Mouse (Mus musculus) midbrain, embryonic 13.5 days (tissue): Measurements from ENCODE around the gene Lypd3. TPM values are rescaled to one million over a fixed set of nuclear protein-coding genes. Genes with fewer than 3 reads are reported as not detected.
"Not testable (repeated sequence)": the region's sequence is repeated elsewhere in the genome, so short reads cannot be mapped to it uniquely, and the experiment has no call there.

ENCODE experiments used
- ATAC-seq: fragments of 200-750 bp; cut with Nextera tagmentation; 2 replicates; pipeline ENCODE4 v1.8.0; 2017; ENCODE audit warnings: mild to moderate bottlenecking, moderate TSS enrichment, moderate library complexity
- H3K27ac ChIP-seq: fragments of 300-500 bp; sonication (generic); 2 replicates; pipeline ENCODE4 v1.5.1; 2015; ENCODE audit warnings: inconsistent platforms, mild to moderate bottlenecking, moderate library complexity
- H3K27me3 ChIP-seq: fragments of 300-500 bp; sonication (generic); 2 replicates; pipeline ENCODE4 v1.6.1; 2015; ENCODE audit warnings: mild to moderate bottlenecking, inconsistent platforms
- H3K36me3 ChIP-seq: fragments of 300-500 bp; sonication (generic); 2 replicates; pipeline ENCODE4 v1.6.1; 2015; ENCODE audit warnings: mild to moderate bottlenecking, inconsistent platforms
- H3K4me1 ChIP-seq: fragments of 300-500 bp; sonication (generic); replicated peaks from 2 replicates; pipeline ENCODE4 v1.6.1; 2015; ENCODE audit warnings: inconsistent platforms
- H3K4me2 ChIP-seq: fragments of 300-500 bp; sonication (generic); replicated peaks from 2 replicates; pipeline ENCODE4 v1.6.1; 2015; ENCODE audit warnings: moderate library complexity, mild to moderate bottlenecking, inconsistent platforms
- H3K4me3 ChIP-seq: fragments of 300-500 bp; sonication (generic); replicated peaks from 2 replicates; pipeline ENCODE4 v1.5.1; 2015; ENCODE audit warnings: mild to moderate bottlenecking, inconsistent platforms
- H3K9ac ChIP-seq: fragments of 300-500 bp; sonication (generic); replicated peaks from 2 replicates; pipeline ENCODE4 v1.6.1; 2015; ENCODE audit warnings: mild to moderate bottlenecking, inconsistent platforms
- H3K9me3 ChIP-seq: fragments of 300-500 bp; sonication (generic); 2 replicates; pipeline ENCODE4 v1.6.1; 2016; ENCODE audit warnings: mild to moderate bottlenecking, inconsistent platforms
- WGBS: fragments of 180-500 bp; shearing (Covaris S2); methylation state at CpG from one replicate; pipeline ENCODE4 v1.1.7; 2015; 5-methylcytosine and 5-hydroxymethylcytosine counted together
- polyA plus RNA-seq: library from polyadenylated mRNA; unstranded; fragments of >200 nt; fragmentation: Nextera tagmentation; extraction: Ambion mirVana; gene quantifications from 2 replicates; pipeline ENCODE4 v1.2.1, GENCODE M21; 2015

The Lypd3 gene
- polyA plus RNA-seq, 1 experiment from 2014 or later, result not detected

DNA sequence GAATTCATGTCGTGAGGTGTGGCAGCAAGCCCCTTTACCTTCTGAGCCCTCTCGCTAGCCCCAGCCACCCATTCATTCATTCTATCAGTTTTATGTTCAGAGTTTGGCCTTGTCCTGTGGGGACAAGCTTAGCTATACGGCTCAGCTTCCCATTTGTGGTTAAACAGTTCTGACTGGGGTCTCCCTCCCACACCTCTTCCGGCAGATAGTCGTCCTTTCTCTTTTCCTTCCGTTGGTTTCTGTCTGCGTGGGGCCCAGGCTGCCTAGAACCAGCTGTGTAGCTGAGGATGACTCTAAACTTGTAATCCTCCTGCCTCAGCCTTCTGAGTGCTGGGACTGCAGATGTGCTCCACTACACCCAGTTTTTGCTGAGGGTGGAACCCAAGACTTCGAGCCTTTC is 18.6 kb upstream of the Lypd3 start:
- no peak overlapping the region for H3K9ac ChIP-seq
- H3K9me3 ChIP-seq, result peaks cover 3% of the 10 kb centered on the region; the same call in 1 of the 2 replicates
- no peak overlapping the region for H3K27ac ChIP-seq
- peaks cover 10% of the 10 kb centered on the region for H3K27me3 ChIP-seq
- no peaks in the 10 kb centered on the region for H3K36me3 ChIP-seq
- WGBS, result 81% methylated on average over 8 of the region's 8 CpGs
- no peak overlapping the region for H3K4me2 ChIP-seq
- ATAC-seq, result no peak
- no peak overlapping the region for H3K4me3 ChIP-seq
- peaks cover 5% of the 10 kb centered on the region for H3K4me1 ChIP-seq

DNA sequence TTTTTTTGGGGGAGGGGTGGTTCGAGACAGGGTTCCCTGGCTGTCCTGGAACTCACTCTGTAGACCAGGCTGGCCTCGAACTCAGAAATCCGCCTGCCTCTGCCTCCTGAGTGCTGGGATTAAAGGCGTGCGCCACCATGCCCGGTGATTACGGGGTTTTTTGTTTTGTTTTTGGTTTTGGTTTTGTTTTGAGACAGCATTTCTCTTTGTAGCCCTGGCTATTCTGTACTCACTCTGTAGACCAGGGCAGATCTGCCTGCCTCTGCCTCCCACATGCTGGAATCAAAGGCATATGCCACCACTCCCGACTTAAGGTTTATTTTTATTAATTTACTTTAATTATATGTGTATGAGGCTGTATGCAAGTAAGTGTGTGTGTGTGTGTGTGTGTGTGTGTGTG is 18.0 kb upstream of the Lypd3 start:
- H3K4me3 ChIP-seq, H3K27me3 ChIP-seq, H3K9me3 ChIP-seq, ATAC-seq, H3K27ac ChIP-seq, H3K4me1 ChIP-seq, H3K4me2 ChIP-seq, H3K9ac ChIP-seq, H3K36me3 ChIP-seq: not testable (repeated sequence)
- 88% methylated on average over 8 of the region's 8 CpGs for whole genome bisulfite sequencing

DNA sequence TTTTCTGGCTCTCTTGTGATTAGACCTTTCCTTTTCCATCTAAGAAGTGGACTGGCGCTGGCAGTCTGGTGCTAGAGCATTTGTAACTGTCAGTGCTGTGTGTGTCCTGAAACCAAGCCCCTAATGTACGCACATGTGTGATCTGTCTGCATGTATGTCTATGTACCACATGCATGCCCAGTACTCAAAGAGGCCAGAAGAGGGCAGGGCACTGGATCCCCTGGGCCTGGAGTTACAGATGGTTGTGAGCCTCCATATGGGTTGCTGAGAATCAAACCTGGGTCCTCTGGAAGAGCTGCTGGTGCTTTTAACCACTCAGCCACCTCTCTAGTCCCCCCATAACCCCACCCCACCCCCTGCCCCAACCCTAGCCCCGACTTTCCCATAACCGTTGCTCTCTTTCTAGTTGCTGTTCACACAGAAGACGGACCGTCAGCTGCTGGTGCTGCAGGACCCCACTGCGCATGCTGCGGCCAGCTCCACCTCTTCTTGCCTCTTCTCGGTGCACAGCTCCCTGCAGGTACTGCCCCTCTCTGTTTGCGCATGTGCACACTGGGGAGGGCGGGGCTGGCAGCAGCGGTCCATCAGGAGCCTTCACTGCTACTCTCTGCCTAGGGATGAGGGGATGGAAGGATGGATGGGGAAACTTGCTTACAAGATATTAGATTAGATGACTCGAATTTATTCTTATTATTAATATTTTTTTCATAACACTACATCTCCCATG is 16.5 kb upstream of the Lypd3 start:
- 0 out of 2 replicates have a peak, but pooled peaks have one; percentile 43 for ATAC-seq

DNA sequence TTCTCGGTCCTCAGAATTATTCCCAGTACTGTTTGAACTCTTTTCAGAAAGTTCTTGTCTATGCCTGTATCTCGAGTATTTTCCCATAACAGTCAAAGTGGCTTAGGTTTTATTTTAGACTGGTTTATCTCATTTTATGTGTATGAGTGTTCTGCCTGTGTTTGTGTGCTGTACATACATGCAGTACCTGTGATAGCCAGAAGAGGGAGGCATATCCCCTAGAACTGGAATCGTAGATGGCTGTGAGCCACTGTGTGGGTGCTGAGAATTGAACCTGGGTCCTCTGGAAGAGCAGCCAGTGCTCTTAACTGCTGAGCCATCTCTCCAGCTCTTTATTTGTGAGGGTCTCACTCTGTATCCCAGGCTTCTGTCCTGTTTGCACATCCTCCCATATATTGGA is 15.2 kb upstream of the Lypd3 start:
- WGBS, result 90% methylated on average over 3 of the region's 3 CpGs
- Histone ChIP-seq H3K4me3 (no peak overlapping the region), H3K36me3 (no peaks in the 10 kb centered on the region), H3K27me3 (peaks cover 4% of the 10 kb centered on the region; the same call in 1 of the 2 replicates), H3K4me2 (no peak overlapping the region), H3K27ac (no peak overlapping the region), H3K9me3 (peaks cover 6% of the 10 kb centered on the region; the same call in 1 of the 2 replicates), H3K4me1 (0 out of 2 replicates have a peak, but pooled peaks cover 5% of the 10 kb centered on the region), H3K9ac (no peak overlapping the region)
- ATAC-seq, result no peak

More for the DNA sequence above, 16.5 kb upstream of the Lypd3 start:
- Histone ChIP-seq H3K27ac (no peak overlapping the region), H3K9me3 (peaks cover 6% of the 10 kb centered on the region; the same call in 1 of the 2 replicates), H3K27me3 (no peaks in the 10 kb centered on the region; the same call in 1 of the 2 replicates), H3K4me1 (no peaks in the 10 kb centered on the region), H3K4me2 (no peak overlapping the region), H3K4me3 (no peak overlapping the region), H3K9ac (no peak overlapping the region), H3K36me3 (no peaks in the 10 kb centered on the region)
- WGBS, result 47% methylated on average over 13 of the region's 13 CpGs

DNA sequence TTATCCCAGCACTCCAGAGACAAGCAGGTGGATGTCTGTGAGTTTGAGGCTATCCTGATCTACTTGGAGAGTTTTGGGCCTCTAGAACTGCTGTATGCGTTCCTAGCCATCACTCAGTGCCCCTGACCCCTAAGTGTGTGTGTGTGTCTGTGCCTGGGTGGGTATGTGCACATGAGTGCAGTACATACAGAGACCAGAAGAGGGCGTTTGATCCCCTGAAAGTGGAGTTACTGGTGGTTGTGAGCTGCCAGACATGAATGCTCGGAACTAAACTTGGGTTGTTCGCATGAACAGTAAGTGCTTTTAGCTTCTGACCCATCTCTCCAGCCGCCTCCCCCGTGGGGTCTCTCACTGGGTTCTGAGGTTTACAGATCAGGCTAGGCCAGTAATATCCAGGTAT is 13.4 kb upstream of the Lypd3 start:
- Histone ChIP-seq H3K4me2 (no peak overlapping the region), H3K27ac (no peak overlapping the region)
- ATAC-seq, result no peak

DNA sequence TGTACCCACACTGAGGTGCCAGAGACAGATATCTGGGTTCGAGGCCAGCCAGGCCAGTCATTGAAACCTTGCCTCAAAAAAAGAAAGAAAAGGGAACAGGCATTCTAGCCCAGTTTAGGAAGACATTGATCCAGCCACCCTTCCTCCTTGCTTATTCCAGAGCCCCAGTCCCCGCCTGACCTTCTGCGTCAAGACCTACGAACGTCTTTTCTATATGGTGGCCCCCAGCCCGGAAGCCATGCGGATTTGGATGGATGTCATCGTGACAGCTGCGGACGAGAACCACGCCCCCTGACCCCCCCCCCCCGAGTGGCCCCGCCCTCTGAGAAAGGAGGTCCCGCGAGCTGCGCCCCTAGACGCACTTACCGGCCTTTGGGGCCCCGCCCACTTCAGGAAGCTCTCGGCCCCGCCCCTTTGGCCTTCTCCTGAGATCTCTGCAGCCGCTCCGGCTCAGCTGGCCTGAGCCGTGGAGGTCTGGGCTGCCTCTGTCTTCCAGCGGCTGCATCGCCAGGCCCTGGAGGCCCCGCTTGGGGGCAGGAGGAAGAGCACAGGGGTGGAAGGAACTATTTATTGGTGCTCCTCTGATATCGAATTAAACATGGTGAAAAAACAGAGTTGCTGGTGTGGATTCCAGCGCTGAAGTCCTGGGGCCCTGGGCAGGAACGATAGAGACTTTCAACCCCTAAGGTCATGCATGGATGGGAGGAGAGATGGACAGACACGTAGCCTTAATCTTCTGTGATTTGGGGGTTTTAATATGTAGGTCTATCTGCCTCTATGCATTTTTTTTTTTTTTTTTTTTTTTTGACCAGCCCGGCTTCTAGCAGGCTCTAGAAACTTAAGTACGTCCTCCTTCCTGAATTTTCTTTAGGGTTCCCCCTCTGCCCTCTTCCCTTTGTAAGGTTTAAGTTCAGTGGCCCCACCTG is 7.4 kb upstream of the Lypd3 start:
- Histone ChIP-seq H3K4me2 (peak overlapping the region; percentile 59), H3K9ac (peak overlapping the region; percentile 3), H3K4me3 (peak overlapping the region; percentile 32), H3K36me3 (no peaks in the 10 kb centered on the region), H3K27me3 (0 out of 2 replicates have a peak, but pooled peaks cover 13% of the 10 kb centered on the region), H3K4me1 (peaks cover 13% of the 10 kb centered on the region), H3K9me3 (no peaks in the 10 kb centered on the region), H3K27ac (no peak overlapping the region)
- 9% methylated on average over 32 of the region's 33 CpGs for WGBS
- ATAC-seq, result peak; percentile 84

More for the DNA sequence above, 13.4 kb upstream of the Lypd3 start:
- Histone ChIP-seq H3K4me1 (0 out of 2 replicates have a peak, but pooled peaks cover 5% of the 10 kb centered on the region), H3K9ac (no peak overlapping the region), H3K9me3 (peaks cover 6% of the 10 kb centered on the region; the same call in 1 of the 2 replicates), H3K4me3 (no peak overlapping the region), H3K36me3 (no peaks in the 10 kb centered on the region), H3K27me3 (peaks cover 8% of the 10 kb centered on the region; the same call in 1 of the 2 replicates)
- 84% methylated on average over 6 of the region's 6 CpGs for WGBS

DNA sequence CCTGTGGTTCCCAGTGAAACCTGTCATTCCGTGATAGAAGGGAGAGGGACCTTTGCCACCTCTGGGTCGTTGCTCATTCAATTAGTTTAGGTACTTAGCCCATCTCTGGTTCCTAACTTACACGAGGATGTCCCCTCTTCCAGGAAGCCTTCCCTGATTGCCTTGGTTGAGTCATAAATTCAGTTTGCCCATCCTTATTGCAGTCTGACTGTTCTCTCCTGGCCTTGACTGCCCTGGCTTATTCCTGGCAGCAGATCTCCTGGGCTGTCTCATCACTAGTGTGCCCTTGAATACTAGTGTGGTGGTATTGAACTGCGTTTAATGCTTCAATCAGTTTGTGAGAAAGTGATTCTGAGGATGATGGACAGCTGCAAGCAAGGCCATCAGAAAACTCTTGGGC is 6.7 kb upstream of the Lypd3 start:
- H3K27ac ChIP-seq, result no peak overlapping the region
- H3K4me3 ChIP-seq, result no peak overlapping the region
- H3K4me1 ChIP-seq, result peaks cover 13% of the 10 kb centered on the region
- 0 out of 2 replicates have a peak, but pooled peaks cover 13% of the 10 kb centered on the region for H3K27me3 ChIP-seq
- H3K9me3 ChIP-seq, result no peaks in the 10 kb centered on the region
- WGBS, result 74% methylated on average over 4 of the region's 4 CpGs
- H3K4me2 ChIP-seq, result no peak overlapping the region
- no peak for ATAC-seq
- H3K9ac ChIP-seq, result no peak overlapping the region
- H3K36me3 ChIP-seq, result no peaks in the 10 kb centered on the region

DNA sequence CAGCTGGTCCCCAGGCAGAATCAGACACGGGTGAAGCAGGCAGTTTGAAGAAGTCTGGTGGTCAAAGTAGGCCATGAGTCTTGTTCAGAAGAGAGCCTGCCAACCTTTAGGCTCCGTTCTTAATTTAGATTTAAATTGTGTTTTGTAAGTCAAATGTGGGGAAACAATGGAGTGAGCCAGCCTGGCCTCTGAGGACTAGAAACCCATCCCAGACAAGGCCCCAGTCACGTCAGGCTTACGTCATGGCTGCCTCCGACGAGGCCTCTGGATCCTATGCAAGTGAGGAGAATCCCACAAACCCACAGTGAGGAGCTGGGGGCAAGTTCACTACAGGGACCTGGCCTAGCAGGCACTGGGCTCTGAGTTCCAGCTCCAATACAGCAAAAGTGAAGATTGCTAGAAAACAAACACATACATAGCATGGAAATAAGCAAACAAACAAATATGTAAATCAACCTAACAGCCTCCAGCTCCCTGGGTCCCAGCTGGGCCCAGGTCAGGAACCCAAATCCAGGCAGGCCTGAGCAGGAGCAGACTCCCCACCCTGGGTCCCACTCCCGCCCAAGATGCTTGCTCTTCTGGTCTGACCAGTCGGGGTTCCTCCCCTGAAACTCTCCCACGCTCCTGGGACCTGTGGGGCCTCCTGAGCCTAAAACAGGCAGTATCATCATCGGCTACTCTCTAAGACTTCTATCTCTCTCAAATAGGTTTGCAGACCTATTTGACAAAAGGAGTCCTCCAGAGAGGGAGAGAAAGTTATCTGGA is 6.1 kb upstream of the Lypd3 start:
- H3K4me1 ChIP-seq, result peaks cover 13% of the 10 kb centered on the region
- no peak overlapping the region for H3K4me2 ChIP-seq
- H3K27me3 ChIP-seq, result 0 out of 2 replicates have a peak, but pooled peaks cover 13% of the 10 kb centered on the region
- no peak for ATAC-seq
- no peaks in the 10 kb centered on the region for H3K9me3 ChIP-seq
- H3K9ac ChIP-seq, result no peak overlapping the region
- no peaks in the 10 kb centered on the region for H3K36me3 ChIP-seq
- H3K4me3 ChIP-seq, result no peak overlapping the region
- WGBS, result 67% methylated on average over 10 of the region's 10 CpGs
- no peak overlapping the region for H3K27ac ChIP-seq

DNA sequence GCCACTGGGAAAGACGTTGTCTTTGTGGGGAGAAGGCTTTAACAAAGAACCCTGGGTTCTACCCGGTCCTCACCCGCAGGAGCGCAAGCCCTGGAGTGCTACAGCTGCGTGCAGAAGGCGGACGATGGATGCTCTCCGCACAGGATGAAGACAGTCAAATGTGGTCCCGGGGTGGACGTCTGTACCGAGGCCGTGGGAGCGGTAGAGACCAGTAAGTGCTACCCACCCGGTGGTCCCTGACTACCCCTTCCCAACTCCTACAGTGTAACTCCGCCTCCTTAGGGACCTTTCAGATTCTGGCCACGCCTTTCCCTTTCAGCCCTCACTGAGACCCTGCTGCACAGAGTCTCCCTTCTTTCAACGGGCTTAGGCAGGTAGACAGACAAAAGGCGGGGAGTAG is 696 bp downstream of the Lypd3 start:
- peak overlapping the region; percentile 67 for H3K4me2 ChIP-seq
- WGBS, result 1% methylated on average over 18 of the region's 18 CpGs
- H3K27ac ChIP-seq, result no peak overlapping the region
- peaks cover 26% of the 10 kb centered on the region for H3K4me1 ChIP-seq
- H3K9me3 ChIP-seq, result no peaks in the 10 kb centered on the region
- no peaks in the 10 kb centered on the region for H3K36me3 ChIP-seq
- H3K9ac ChIP-seq, result no peak overlapping the region
- peaks cover 61% of the 10 kb centered on the region for H3K27me3 ChIP-seq
- H3K4me3 ChIP-seq, result peak overlapping the region; percentile 18; the same call in 1 of the 2 replicates
- peak; percentile 44 for ATAC-seq

DNA sequence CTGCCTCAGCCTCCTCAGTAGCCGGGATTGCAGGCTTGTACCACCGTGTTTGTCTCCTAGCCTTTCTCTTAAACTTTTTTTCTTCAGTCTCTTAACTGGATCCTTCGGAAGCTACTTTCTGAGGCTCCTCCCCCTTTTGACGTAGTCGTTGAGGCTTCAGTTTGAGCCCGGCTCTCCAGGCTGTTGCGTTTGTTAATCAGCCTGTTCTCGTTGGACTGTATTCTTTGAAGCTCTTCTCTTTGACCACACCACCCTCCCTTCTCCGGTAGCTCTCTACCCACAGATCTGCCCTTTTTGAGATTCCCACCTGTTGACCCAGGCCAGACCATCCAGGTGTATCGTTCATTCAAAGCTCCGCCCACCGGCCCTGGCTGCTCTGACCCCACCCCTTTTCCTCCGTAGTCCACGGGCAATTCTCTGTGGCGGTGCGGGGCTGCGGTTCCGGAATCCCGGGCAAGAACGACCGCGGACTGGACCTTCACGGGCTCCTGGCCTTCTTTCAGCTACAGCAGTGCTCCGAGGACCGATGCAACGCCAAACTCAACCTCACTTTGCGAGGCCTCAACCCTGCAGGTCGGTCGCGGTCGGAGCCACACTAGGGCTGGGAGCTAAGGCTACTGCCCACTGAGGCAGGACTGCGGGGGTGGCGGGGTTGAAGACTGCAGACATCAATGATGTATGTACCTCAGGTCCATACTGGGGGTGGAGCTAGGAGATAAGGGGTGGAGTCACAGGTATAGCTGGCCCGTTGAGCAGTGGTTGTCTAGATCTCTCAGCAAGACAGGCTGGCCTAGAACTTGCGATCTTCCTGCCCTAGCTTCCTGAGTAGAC is 1.9 kb downstream of the Lypd3 start:
- Histone ChIP-seq H3K36me3 (no peaks in the 10 kb centered on the region), H3K27ac (no peak overlapping the region), H3K9ac (peak overlapping the region; percentile 32; the same call in 1 of the 2 replicates), H3K4me3 (peak overlapping the region; percentile 41), H3K4me1 (peaks cover 26% of the 10 kb centered on the region), H3K27me3 (peaks cover 60% of the 10 kb centered on the region), H3K4me2 (peak overlapping the region; percentile 67), H3K9me3 (no peaks in the 10 kb centered on the region)
- 2% methylated on average over 35 of the region's 35 CpGs for WGBS
- ATAC-seq, result no peak

DNA sequence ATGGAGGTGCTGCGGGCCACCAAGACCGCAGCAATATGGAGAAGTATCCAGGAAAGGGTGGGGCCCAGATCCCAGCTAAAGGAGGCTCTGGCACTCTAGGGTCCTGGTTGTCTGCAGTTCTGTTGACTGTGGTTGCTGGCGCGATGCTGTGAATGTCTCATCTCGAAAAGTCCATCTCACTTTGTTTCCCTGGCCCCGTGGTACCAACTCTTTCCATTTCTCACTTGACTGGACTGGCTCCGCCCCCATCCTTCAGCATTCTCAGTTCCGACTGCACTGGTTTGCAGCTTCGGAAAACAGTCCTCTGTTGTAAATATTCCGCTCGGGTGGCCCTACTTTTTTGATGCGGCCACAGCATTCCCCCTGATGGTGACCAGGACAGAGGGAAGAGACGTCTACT is 4.1 kb downstream of the Lypd3 start:
- Histone ChIP-seq H3K36me3 (no peaks in the 10 kb centered on the region), H3K4me3 (no peak overlapping the region), H3K9ac (no peak overlapping the region), H3K27me3 (peaks cover 55% of the 10 kb centered on the region), H3K9me3 (no peaks in the 10 kb centered on the region), H3K4me1 (peaks cover 26% of the 10 kb centered on the region), H3K27ac (no peak overlapping the region), H3K4me2 (no peak overlapping the region)
- 62% methylated on average over 13 of the region's 13 CpGs for WGBS
- no peak for ATAC-seq
